Mouse (Mus musculus): ENCODE measurements around the gene Phf21b.

DNA sequence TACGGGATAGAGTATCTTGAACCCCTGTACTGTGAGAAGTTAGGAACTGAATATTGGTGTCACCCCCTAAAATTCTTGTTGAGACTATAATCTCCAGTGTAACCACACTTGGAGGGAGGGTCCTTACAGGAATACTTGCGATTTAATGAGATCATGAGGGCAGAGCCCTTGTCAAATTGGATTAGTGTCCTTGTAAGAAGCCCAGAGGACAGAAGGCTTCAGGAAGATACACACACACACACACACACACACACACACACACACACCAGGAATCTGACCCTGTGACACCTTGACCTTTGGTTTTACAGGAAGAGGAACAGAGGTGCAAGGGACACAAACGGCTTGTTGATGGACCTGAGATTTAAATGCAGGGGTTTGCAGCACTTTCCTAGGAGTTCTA, 35.4 kb upstream of the Phf21b start:
- no peak for TF ChIP-seq CTCF (conservative IDR thresholded peaks at IDR 0.05; ENCODE audit: low read length)
- TF ChIP-seq POU5F1 (IDR thresholded peaks at IDR 0.05; ENCODE audit: borderline replicate concordance, low read length): no peak
